Mouse (Mus musculus): ENCODE results near the gene Ceacam5.

Ceacam5 gene

DNA sequence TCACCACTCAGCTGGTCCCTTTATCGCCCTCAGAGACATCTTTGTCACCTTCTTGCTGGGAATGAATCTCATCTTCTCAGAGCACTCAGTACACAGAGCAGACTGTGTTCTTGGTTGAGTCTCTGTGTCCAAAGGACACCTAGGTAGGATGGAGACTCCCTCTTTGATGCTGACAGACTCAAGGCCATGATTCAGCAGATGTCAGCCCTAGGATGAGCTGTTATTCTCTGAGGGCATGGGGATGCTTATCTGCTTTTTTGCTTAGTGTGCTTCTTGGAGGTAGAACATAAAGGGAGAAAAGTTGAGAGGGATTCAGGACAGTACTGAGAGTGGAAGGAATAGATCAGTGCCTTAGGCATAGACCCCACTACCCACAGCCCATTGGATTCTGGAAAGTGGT, at the start of gene Ceacam5:
Gene Ceacam5, plus strand, starts transcription at position 301 of the 400 bp plus-strand sequence.
- DNase-seq (ENCODE audit: low spot score), result no peak
